Mouse (Mus musculus) layer of hippocampus, postnatal 25 days (tissue): ENCODE measurements around the gene Olfr700. TPM values are rescaled to one million over a fixed set of nuclear protein-coding genes. Genes with fewer than 3 reads are reported as not detected.
"Not testable (repeated sequence)": the region's sequence is repeated elsewhere in the genome, so short reads cannot be mapped to it uniquely, and the experiment has no call there.

Experiments used
- DNase-seq, 2 experiments: peaks; one replicate each; pipeline ENCODE4 v3.0.0; 2022; ENCODE audit warnings: mixed read lengths in 2 of 2, low spot score in 1 of 2; ENCODE audit errors: extremely low spot score in 1 of 2
- total RNA-seq, 2 experiments: library from RNA; stranded (reverse); gene quantifications; 2 replicates each; pipeline ENCODE4 v1.2.3; 2021

The Olfr700 gene
- not detected for total RNA-seq

- DNase-seq: no peak
Measured at GRCm38 (mm10) chr7:106808734-106809133, at the start of gene Olfr700. TSS of gene Olfr700 (minus strand) at chr7:106808834.

GRCm38 (mm10) chr7:106843060-106843459 is 34.4 kb upstream of the Olfr700 start, which contains the start of gene Olfr703:
TSS of gene Olfr703 (plus strand) at chr7:106843360.
- DNase-seq: no peak

GRCm38 (mm10) chr7:106833793-106834192 is 25.2 kb upstream of the Olfr700 start, which contains the start of gene Olfr702:
TSS of gene Olfr702 (minus strand) at chr7:106833893.
- DNase-seq: no peak

- no peak for DNase-seq
Measured at GRCm38 (mm10) chr7:106818414-106818813, 9.8 kb upstream of the Olfr700 start.

- DNase-seq: no peak
Measured at GRCm38 (mm10) chr7:106815775-106816174, 7.1 kb upstream of the Olfr700 start.

- DNase-seq: no peak
Measured at GRCm38 (mm10) chr7:106813829-106814228, 5.2 kb upstream of the Olfr700 start, which contains the start of gene Olfr701. TSS of gene Olfr701 (plus strand) at chr7:106814129.

- no peak for DNase-seq
Measured at GRCm38 (mm10) chr7:106793098-106793497, 15.5 kb downstream of the Olfr700 start, which contains the start of gene Olfr699. TSS of gene Olfr699 (minus strand) at chr7:106793198.

- DNase-seq: no peak
Measured at GRCm38 (mm10) chr7:106788330-106788729, 20.3 kb downstream of the Olfr700 start.

- not testable (repeated sequence) for DNase-seq
Measured at GRCm38 (mm10) chr7:106761008-106761407, 47.6 kb downstream of the Olfr700 start.

- no peak for DNase-seq
Measured at GRCm38 (mm10) chr7:106758800-106759199, 49.8 kb downstream of the Olfr700 start.

Other genes with a start within 250 kb of the Olfr700 start
- gene Olfr693, start 128.2 kb downstream of the Olfr700 start, total RNA-seq: not detected
- gene Olfr694, start 117.0 kb downstream of the Olfr700 start, total RNA-seq: not detected
- gene Olfr695, start 92.4 kb downstream of the Olfr700 start, total RNA-seq: not detected
- not detected for gene Olfr697, start 66.4 kb downstream of the Olfr700 start, total RNA-seq
- gene Olfr698, start 53.4 kb downstream of the Olfr700 start, total RNA-seq: not detected
- gene Olfr699, start 15.6 kb downstream of the Olfr700 start, total RNA-seq: not detected
- not detected for gene Olfr701, start 5.3 kb upstream of the Olfr700 start, total RNA-seq
- gene Olfr702, start 25.1 kb upstream of the Olfr700 start, total RNA-seq: not detected
- not detected for gene Olfr703, start 34.5 kb upstream of the Olfr700 start, total RNA-seq
- not detected for gene Olfr704, start 54.4 kb upstream of the Olfr700 start, total RNA-seq
- not detected for gene Olfr705, start 68.1 kb upstream of the Olfr700 start, total RNA-seq
- gene Olfr706, start 79.3 kb upstream of the Olfr700 start, total RNA-seq: not detected
- not detected for gene Olfr707, start 92.4 kb upstream of the Olfr700 start, total RNA-seq
- not detected for gene Olfr1532-ps1, start 99.2 kb upstream of the Olfr700 start, total RNA-seq
- gene Olfr709-ps1, start 123.4 kb upstream of the Olfr700 start, total RNA-seq: not detected
- not detected for gene Olfr710, start 139.5 kb upstream of the Olfr700 start, total RNA-seq
- under 1 TPM; 0.07 to 0.10 TPM for gene Olfr6, start 155.1 kb upstream of the Olfr700 start, total RNA-seq
- not detected for gene Olfr711, start 166.6 kb upstream of the Olfr700 start, total RNA-seq
- not detected for gene Olfr2, start 197.2 kb upstream of the Olfr700 start, total RNA-seq
- not detected for gene Olfr713, start 222.3 kb upstream of the Olfr700 start, total RNA-seq